Mouse (Mus musculus): ENCODE data around the gene Tmem262.

GRCm38 (mm10) chr19:6084478-6085248, 4.8 kb downstream of the Tmem262 start, which contains the start of the genes Zfpl1 and Cdca5:
- no peak for TF ChIP-seq GATA1 (IDR thresholded peaks at IDR 0.05; ENCODE audit: low read length)
- no peak for TF ChIP-seq TAL1 (IDR thresholded peaks at IDR 0.05; ENCODE audit: low read length)

Data from erythroblast, embryonic 14.5 days (primary cell).